9 mouse cellular contexts compared by ENCODE assay signal in the genomic region with DNA sequence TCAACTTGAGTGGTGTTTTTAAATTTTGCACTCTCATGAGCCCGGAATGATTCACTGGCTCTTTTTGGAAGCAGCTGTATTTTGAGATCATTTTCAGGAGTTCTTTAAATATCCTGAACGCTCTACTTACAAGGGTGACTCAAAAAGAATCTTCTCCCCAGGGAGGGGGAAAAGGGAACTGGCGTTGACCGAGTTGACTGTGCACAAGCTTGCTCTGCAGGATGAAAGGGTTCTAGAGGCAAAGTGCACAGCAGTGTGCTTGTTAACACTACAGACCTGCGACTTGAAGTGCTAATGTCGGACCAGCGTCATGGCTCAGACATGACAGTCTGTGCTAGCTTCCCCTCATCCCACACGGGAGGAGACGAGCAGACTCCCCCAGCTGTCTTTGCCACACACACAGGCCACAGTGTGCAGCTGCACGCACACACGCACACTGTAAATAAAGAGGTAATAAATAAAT. TPM values are rescaled to one million over a fixed set of nuclear protein-coding genes. Genes with fewer than 3 reads are reported as not detected.
DNase-seq lines count a peak whose midpoint lies in the region; ATAC-seq lines count a peak whose summit lies in the region.
"Had no signal": no experiment of that assay in that cellular context is flagged by ENCODE, and none has a peak within 500 bp of the region (broad histone marks: within the 10 kb centered on the region; RNA-seq: fewer than 3 reads in every experiment).

No protein-coding gene starts in this region.

- H3K4me3 ChIP-seq in heart, embryonic 13.5 days = no peak overlapping the region
- no peak overlapping the region for H3K4me3 ChIP-seq in midbrain, embryonic 14.5 days (replicated peaks; ENCODE audit: low read depth, low read length)

- H3K36me3 ChIP-seq in heart, embryonic 13.5 days = no peaks in the 10 kb centered on the region
- H3K36me3 ChIP-seq in midbrain, embryonic 14.5 days (ENCODE audit: control insufficient read depth, insufficient read depth, low read length) = no peaks in the 10 kb centered on the region

- peaks cover 10% of the 10 kb centered on the region for H3K4me1 ChIP-seq in heart, embryonic 13.5 days
- H3K4me1 ChIP-seq in midbrain, embryonic 14.5 days (ENCODE audit: control insufficient read depth, insufficient read depth, low read length) = no peaks in the 10 kb centered on the region

- WGBS in heart, embryonic 13.5 days = 39% methylated on average over 11 of the region's 11 CpGs
- WGBS in midbrain, embryonic 14.5 days = 81% methylated on average over 11 of the region's 11 CpGs

- H3K9me3 ChIP-seq in heart, embryonic 13.5 days = no peaks in the 10 kb centered on the region
- H3K9me3 ChIP-seq in midbrain, embryonic 14.5 days (ENCODE audit: control insufficient read depth, low read length) = no peaks in the 10 kb centered on the region

- no peaks in the 10 kb centered on the region for H3K27me3 ChIP-seq in heart, embryonic 13.5 days (replicated peaks)
- H3K27me3 ChIP-seq in midbrain, embryonic 14.5 days (ENCODE audit: control insufficient read depth, insufficient read depth, low read length) = no peaks in the 10 kb centered on the region
- H3K27me3 ChIP-seq: Patski had no signal

- peak overlapping the region; percentile 33; the same call in 1 of the 2 replicates for H3K27ac ChIP-seq in heart, embryonic 13.5 days (replicated peaks)
- H3K27ac ChIP-seq in midbrain, embryonic 14.5 days (replicated peaks; ENCODE audit: low read depth, low read length) = no peak overlapping the region

- no peak for ATAC-seq in heart, embryonic 13.5 days (ENCODE audit: extremely low read depth, insufficient number of reproducible peaks, low FRiP score, low TSS enrichment)
- ATAC-seq in midbrain, embryonic 14.5 days (ENCODE audit: low FRiP score, low TSS enrichment) = no peak
- ATAC-seq: Patski had no signal

- peak; percentile 15 for DNase-seq in layer of hippocampus, adult 11-12 months (ENCODE audit: low spot score)
- no peak for DNase-seq in layer of hippocampus, adult 8-10 months (ENCODE audit: low spot score in 2 of 2)
- peak; percentile 46 to 50 for DNase-seq in adrenal gland, postnatal 36 days
- peak; percentile 32 to 47 for DNase-seq in right cerebral cortex, postnatal 10 days (ENCODE audit: low spot score in 2 of 2)
- no peak for DNase-seq in midbrain, embryonic 14.5 days
- no peak for DNase-seq in spleen, postnatal 14 days (ENCODE audit: low spot score in 2 of 2)
- DNase-seq in cerebellum, postnatal 14 days = no peak

- no peak overlapping the region for H3K9ac ChIP-seq in heart, embryonic 13.5 days
- H3K9ac ChIP-seq in midbrain, embryonic 14.5 days (replicated peaks; ENCODE audit: low read length) = no peak overlapping the region

- H3K4me2 ChIP-seq in heart, embryonic 13.5 days = peak overlapping the region; percentile 21; the same call in 1 of the 2 replicates
- H3K4me2 ChIP-seq in midbrain, embryonic 14.5 days (ENCODE audit: low read length) = no peak overlapping the region

RNA-seq across cellular contexts. Expression of gene Tmem230, which starts 26.0 kb away (rescaled TPM):
- 10 to 100 TPM; 26.4 to 34.7 (median 31.1) TPM for total RNA-seq in layer of hippocampus, adult 8-10 months (2022)
- 10 to 100 TPM; 42.7 to 48.1 TPM for total RNA-seq in adrenal gland, postnatal 36 days (2021)
- polyA plus RNA-seq in heart, embryonic 13.5 days (2015; fragmentation: Nextera tagmentation; extraction: Ambion mirVana) = 35.5 and 40.8 TPM in 2 replicates
- polyA plus RNA-seq in midbrain, embryonic 14.5 days (2014; fragmentation: Nextera tagmentation; extraction: Ambion mirVana) = 43.8 and 51.3 TPM in 2 replicates

RNA-seq across cellular contexts. Expression of gene Pcna, which starts 31.5 kb away (rescaled TPM):
- 10 to 100 TPM; 49.3 to 54.8 (median 50.2) TPM for total RNA-seq in layer of hippocampus, adult 8-10 months (2022)
- 100 to 1,000 TPM in 1 of 2 experiments, 10 to 100 TPM in 1; 96.5 to 111 TPM for total RNA-seq in adrenal gland, postnatal 36 days (2021)
- polyA plus RNA-seq in heart, embryonic 13.5 days (2015; fragmentation: Nextera tagmentation; extraction: Ambion mirVana) = 167 and 180 TPM in 2 replicates
- polyA plus RNA-seq in midbrain, embryonic 14.5 days (2014; fragmentation: Nextera tagmentation; extraction: Ambion mirVana) = 116 and 129 TPM in 2 replicates

RNA-seq across cellular contexts. Expression of gene Cds2, which starts 41.3 kb away (rescaled TPM):
- 100 to 1,000 TPM; 242 to 286 (median 261) TPM for total RNA-seq in layer of hippocampus, adult 8-10 months (2022)
- total RNA-seq in adrenal gland, postnatal 36 days (2021) = 10 to 100 TPM; 71.2 to 73.3 TPM
- 14.9 and 15.4 TPM in 2 replicates for polyA plus RNA-seq in heart, embryonic 13.5 days (2015; fragmentation: Nextera tagmentation; extraction: Ambion mirVana)
- polyA plus RNA-seq in midbrain, embryonic 14.5 days (2014; fragmentation: Nextera tagmentation; extraction: Ambion mirVana) = 44.7 and 65.1 TPM in 2 replicates

Comparison
In these comparisons a context has a peak if more than half of its experiments do, and no peak if none do; other contexts are left out.
1. DNase-seq: peak in layer of hippocampus, adult 11-12 months (single experiment), adrenal gland, postnatal 36 days (2 of 2) and right cerebral cortex, postnatal 10 days (2 of 2); none in layer of hippocampus, adult 8-10 months (0 of 2), midbrain, embryonic 14.5 days (single experiment), spleen, postnatal 14 days (0 of 2) and cerebellum, postnatal 14 days (0 of 2).